Mouse (Mus musculus): ENCODE measurements around the gene Hist1h2bk.

Gene Hist1h2bk

DNA sequence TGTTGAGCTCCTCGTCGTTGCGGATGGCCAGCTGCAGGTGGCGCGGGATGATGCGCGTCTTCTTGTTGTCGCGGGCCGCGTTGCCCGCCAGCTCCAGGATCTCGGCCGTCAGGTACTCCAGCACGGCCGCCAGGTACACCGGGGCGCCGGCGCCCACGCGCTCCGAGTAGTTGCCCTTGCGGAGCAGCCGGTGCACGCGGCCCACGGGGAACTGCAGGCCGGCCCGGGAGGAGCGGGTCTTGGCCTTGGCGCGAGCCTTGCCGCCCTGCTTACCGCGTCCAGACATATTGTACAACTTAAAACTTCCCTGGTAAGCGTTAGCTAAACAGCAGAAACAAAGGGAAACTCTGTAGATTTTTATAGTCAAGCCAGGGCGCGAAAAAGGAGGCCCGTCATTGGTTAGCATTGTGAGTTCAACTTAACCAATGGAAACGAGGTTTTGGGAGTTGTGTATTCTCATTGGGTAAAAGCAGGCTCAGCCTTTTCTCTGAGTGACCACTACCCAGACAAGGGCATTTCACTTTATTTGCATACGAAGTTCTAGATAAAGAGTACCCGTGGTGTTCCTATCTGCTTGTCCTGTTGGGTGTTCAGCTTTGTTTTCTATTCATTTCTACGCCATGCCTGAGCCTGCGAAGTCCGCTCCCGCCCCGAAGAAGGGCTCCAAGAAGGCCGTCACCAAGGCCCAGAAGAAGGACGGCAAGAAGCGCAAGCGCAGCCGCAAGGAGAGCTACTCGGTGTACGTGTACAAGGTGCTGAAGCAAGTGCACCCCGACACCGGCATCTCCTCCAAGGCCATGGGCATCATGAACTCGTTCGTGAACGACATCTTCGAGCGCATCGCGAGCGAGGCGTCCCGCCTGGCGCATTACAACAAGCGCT lies at the start of gene Hist1h2bk, which contains the start of gene Hist1h2ah:
Gene Hist1h2bk, plus strand, starts transcription at position 604 of the 882 bp plus-strand sequence.
Gene Hist1h2ah, minus strand, starts transcription at position 302 of the 882 bp plus-strand sequence.
- DNase-seq (ENCODE audit: low spot score) = peak; percentile 94

DNA sequence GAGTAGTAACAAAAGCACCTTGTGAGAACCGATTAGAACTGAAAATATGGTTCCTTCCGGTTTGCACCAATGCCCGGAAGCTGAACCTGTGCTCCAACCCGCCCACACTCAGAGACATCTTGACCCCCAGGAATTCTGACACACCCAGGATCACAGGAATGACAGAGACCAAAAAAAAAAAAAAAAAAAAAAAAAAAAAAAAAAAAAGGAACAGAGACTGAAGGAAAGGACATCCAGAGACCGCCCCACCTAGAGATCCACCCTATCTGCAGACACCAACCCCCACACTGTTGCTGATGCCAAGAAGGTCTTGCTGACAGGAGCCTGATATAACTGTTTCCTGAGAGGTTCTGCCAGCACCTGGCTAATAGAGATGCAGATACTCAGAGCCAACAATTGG lies 43.1 kb upstream of the Hist1h2bk start:
- DNase-seq (ENCODE audit: low spot score) = no peak

DNA sequence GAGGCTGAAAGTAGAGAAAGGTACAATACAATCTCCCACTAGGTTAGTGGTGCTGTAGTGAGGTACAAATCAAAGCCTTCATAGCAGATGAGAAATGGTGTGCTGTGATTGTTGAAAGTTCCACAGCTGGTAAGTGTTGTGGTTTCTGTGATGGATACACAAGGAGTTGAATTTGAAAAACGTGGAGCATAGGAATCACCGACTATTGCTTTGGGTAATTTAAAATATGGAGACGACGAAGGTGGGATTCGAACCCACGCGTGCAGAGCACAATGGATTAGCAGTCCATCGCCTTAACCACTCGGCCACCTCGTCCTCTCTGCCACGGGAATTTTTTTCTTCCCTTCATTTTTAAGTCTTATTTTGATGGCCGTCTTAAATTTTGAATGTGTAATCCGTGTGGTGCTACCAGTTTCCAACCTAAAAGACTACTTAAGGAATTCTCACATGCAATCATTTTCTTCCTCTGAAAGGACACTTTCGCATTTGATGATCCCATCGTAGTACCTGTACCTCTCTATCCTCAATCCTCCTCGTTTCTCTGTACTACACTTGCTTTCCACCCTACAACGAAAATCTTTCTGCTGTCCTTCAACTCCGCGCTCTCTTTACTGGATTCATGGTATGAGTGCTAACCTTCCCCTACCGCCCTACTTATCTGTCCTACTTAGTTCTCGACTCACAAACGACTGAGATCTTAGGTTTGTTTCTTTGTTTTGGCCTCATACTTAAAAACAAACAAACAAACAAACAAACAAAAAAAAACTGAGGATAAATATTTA lies 41.5 kb upstream of the Hist1h2bk start:
- DNase-seq (ENCODE audit: low spot score) = peak; percentile 76

DNA sequence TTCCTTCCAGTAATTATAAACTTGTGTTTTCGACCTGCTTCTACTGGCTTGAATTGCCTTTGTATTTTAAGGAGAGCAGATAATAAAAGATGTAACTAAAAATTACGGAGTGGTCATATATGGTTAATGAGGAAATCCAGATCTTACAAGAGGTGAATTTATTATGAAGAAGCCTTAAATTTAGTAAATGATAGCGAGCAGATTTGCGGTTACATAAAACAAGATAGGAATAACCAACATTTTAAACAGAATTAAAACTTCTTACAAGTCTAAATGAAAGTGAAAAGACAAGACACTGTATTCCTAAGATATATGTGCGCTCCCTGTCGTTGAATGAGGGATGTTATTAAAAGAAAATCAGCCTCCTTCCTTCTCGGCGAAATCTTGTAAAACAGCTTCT lies 40.8 kb upstream of the Hist1h2bk start:
- no peak for DNase-seq (ENCODE audit: low spot score)

DNA sequence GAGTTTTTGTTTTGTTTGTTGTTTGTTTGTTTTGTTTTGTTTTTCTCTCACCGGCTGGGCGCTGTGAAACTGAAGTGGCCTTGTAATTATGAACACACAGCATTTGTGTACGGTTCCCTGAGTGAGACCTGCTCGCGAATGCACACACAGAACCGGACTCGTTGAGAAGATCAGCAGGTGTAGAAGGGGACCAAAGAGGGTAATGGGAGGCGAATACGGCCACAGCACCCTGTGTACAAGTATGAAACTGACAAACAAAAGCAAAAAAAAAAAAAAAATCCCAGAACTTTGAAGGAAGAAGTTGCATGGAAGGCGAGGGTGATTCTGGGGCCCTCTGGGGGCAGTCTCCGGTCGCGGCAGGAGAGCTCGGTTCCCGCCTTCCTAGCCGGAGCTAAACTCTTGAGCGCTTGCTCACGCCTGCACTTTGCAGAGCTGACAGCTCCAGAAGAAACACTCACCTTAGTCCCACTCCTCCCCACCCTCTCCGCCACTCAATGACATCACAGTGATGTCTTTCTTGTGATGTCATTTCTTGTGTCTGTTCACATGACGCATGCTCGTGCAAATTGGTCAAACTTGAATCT lies 40.2 kb upstream of the Hist1h2bk start:
- peak; percentile 70 for DNase-seq (ENCODE audit: low spot score)

DNA sequence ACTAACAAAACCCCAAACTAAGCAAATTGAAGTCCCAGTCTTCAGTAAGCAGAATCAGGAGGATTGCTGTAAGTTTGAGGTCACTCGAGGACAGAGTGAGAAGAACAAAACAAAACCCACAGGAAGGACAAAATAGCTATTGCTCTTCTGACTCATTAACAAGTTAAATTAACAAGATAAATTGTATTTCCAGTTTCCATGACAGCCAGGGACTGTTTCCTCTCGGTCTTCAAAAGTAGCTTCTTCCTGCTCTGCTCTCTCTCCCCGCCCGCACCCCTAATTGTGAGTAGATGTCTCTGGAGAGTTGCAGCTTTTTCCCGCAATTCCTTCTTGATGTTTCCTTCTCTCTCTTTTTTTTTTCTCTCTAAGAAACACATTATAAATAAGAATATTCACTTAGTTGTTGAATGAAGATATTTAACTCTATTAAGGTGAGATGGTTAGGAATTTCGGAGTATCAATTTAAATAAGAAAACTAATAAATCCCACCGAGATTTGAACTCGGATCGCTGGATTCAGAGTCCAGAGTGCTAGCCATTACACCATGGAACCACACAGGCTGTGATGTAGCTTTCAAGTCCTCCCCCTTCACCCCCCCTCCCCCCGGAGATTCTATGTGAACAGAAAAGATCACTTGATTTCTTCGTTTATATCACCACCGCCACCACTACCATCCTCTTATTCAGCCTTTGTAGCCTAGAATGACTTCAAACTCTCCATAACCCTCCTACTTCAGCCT lies 39.4 kb upstream of the Hist1h2bk start:
- DNase-seq (ENCODE audit: low spot score) = peak; percentile 65

DNA sequence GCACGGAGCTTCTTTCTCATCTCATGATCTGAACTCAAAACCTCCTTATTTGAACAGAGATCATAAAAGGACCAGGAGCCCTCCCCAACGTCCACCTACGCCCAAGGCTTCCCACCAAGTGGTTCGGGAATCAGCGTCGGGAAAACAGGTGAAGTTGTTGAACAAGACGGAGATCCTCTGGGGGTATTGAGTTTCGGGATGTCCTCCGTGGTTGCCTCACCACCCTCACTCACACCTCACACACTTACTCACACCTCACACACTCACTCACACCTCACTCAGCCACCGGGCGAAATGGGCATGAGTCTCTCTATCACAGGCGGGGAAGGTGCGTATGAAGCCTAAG lies 38.9 kb upstream of the Hist1h2bk start:
- DNase-seq (ENCODE audit: low spot score) = no peak

DNA sequence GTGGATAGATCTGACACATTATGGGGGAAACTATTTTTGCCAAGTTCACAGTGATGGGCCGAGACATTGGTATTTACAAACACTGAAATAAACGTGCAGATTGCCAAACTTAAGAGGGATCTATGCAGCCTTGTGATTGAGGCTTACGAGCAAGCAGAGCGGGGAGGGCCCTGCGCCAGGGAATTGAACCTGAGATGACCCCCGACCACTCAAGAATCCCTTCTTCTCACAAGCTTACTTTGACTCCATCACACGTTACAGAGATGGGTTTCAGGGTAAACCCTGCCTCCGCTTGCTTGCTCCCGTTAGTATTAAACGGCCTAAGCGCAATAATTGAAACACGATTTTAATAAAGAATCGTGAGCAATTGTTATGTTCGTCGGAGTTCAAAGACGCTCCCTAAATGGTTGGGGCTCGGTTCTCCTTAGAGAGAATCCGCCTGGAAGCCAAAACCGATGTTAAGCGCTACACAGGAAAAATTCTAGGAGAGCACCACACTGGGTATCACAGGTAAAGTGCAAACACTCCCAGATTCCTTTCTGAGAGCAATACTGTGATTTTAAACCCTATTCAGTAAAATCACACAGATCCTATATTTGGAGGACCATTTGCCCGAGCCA lies 38.4 kb upstream of the Hist1h2bk start:
- DNase-seq (ENCODE audit: low spot score) = no peak

DNA sequence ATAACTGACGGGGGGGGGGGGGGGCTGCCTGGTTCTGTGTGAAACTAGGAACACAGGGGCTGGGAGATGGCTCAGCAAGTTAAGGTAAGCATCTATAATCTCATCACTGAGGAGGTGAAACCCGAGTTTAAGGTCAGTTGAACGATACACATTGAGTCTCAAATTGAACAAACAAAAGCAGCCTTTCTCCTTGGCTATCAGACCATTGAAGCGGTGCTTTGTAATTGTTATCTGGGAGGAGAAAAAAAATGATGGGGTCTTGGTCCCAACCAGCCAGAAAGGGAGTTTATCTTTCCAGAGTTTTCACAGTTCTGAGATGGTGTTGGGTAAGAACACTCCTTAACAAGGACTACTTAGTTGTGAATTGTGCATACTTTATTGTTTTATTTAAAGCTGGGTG lies 37.8 kb upstream of the Hist1h2bk start:
- DNase-seq (ENCODE audit: low spot score) = no peak

DNA sequence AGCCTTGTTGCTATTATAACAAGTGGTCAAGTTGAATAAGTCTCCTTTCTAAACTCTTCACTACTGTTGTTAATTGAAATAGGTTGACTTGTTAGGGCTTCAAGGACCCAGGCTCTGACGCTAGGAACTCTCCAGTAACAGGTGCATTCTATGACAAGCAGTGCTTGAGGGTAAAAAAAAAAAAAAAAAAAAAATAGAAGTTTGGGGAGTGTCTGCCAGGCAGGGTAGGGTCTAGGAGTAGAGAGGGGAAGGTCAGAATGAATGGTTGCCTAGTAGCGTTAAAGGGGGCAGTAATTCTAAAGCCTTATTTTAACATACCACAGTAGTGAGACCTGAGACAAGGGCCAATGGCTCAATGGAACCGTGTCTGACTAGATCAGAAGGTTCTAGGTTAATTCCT lies 37.3 kb upstream of the Hist1h2bk start:
- no peak for DNase-seq (ENCODE audit: low spot score)

DNA sequence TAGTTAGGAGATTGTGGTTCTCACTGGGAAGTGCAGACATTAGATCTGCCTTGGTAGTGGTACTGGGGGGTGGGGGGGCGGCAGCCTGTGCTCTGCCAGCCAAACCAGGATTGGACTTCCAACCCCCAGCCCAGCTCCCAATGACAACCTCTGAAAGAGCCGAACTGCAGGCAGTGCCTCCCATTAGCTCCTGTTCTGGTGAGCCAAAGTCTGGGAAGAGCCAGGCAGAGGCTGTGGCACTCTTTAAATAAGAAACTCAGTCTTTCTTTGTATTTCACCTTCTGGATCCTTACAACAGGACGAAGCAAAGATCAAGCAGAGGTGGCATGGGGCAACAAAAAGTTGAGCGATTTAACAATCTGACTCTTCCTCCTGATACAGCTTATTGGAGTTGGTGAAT lies 36.5 kb upstream of the Hist1h2bk start:
- DNase-seq (ENCODE audit: low spot score) = no peak

DNA sequence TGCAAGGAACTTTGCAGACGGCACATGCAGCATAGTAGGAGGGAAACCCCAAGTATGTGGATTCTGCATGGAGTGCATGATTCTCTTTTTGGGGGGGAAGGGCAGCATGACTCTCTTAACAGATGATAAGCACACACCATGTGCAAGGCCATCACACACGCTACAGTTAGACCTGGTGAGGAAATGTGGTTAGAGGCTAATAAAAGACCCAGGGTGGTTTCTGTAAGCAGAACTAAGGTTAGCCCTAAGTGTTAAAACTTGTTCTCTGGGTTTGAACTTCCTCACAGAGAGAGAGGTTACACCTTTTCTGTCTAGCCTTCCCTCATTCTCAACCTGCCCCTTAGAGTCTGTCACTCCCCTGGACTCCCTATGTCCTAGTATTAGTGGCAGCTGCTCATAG lies 34.3 kb upstream of the Hist1h2bk start:
- no peak for DNase-seq (ENCODE audit: low spot score)

DNA sequence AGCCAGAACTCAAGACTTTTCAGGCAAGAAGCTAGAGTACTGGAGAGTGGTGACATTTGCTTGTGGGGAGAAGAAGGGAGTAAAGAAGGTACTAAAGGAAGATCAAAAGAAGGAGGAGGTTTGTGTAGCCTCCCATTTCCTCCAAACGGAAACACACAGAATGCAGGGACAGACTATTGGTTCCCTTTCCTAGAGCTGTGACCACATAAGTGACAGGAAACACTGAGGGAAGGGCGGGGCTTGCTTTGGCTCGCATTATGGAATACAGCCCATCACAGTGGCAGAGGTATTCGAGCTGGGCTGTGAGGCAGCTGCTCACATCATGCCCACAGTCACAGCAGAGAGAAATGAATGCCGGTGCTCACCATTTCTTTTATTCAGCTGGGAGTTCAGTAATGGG lies 33.8 kb upstream of the Hist1h2bk start:
- no peak for DNase-seq (ENCODE audit: low spot score)

DNA sequence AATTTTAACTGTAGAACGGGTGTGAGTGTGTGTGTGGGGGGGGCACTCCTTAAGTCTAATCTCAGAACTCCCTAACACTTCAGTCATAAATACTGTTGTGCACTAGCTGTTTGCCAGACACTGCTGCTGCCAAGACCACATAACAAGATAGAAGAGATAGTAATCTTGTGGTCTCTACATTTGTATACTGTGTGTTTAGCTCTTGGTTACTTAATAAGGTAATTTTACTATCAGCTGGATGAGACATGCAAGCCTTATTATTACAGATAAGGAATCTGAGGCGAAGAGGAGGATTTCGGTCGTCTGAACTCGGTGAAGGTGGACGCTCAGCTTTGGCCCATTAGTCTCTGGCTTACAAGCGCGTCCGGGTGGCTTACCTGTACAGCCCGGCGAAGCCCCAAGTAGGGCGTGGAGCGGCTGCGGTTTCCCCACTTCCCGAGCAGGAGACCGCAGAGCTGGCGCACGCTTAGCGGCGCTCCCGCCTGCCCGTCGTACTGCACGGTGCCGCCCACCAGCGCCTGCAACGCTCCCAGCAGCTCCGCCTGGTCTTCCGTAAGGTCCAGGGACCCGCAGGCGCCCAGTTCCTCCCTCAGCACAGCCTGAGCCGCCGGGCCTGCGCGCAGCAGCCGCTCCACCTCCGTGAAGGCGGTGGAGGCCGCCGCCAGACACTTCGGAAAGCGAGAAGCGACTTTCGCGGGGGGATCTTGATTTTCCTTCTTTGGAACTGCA lies 29.9 kb upstream of the Hist1h2bk start:
- peak; percentile 67 for DNase-seq (ENCODE audit: low spot score)

DNA sequence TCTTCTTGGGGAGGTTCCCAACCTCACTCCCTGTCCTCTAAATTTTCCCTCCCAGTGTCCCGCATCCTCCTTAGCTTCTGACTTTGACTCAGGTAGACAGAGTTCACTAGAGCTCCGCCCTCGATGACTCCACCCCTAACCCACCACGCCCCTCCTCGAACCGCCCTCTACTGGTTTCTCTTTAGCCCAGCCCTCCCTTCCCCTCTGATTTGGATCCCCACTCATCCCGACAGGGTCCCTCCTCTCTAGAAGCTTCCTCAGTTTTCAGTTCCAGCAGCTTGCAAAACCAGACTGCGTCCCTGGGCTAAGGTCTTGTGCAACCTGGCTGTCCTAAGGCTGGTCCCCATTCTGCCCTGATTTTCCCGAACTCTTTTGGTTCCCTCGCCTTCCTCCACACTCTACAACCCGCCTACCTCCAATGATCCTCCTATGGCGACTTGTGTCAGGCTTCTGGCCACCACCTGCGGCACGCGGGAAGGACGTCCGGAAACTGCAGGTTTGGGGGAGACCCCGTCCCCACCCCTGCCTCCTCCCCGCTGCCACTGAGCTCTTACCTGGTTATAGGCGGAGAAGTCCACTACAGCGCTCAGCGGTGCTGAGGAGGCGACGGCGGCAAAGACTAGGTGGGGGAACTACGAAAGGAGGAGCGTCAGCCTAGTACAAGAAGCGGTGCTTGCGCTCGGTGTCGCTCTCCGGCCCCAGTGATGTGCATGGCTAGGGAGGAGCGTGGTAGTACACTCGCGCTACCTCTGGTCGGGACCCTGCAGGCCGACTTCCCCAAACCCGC lies 29.1 kb upstream of the Hist1h2bk start:
- DNase-seq (ENCODE audit: low spot score) = peak; percentile 70

DNA sequence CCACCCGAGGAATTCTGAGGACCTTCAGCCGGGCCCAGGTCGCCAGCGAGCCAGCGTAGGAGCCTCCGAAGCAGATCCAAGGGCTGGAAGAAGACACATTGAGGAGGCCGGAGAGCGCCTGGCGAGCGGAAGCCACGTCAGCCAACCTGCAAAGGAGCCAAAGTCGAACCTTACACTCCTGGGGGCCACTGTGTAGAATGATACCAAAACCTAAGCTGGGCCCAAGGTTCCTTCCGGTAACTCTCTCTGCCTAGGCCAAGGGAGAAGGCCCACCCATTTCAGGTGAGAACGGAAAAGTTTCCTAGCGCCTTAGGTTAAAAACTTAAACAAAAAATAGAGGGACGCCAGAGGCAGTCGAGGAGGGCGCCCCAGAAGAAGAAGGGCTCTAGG lies 28.6 kb upstream of the Hist1h2bk start:
- DNase-seq (ENCODE audit: low spot score) = no peak

DNA sequence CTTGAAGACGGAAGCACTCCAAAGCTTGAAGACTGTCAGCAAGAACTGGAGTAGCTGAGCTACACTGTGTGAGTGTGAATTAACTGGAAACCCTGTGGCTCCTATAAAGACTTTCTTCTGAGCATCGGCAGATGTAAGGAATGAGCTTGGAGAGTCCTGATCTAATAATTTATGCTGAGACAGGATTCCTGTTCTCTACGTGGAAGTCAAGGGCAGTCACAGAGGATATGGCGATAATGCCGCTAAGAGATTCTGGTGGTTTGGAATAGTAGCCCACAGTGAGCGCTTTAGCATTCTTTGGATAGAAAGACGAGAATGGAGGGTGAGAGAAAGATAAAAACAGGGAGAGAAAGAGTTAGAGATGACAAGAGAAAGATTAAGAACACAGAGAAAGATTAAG lies 27.8 kb upstream of the Hist1h2bk start:
- no peak for DNase-seq (ENCODE audit: low spot score)

DNA sequence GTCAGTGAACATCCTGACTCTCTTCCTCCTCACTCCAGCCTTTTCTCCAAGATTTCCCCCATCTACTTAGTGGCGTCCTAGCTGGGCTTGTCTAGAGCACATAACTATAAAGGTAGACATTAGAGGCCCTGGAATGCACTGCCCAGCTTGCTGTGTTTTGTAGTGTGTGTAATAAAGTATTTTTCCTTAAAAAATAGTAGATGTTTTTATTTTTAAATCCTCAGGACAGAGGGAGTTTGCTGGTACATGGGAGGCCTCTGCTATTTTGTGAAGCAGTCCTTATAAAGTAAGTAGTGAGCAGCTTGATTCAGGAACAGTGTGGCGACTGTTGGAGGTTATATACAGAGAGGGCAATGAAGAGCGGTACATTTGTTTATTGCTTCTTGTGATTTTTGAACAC lies 27.0 kb upstream of the Hist1h2bk start:
- DNase-seq (ENCODE audit: low spot score) = no peak

DNA sequence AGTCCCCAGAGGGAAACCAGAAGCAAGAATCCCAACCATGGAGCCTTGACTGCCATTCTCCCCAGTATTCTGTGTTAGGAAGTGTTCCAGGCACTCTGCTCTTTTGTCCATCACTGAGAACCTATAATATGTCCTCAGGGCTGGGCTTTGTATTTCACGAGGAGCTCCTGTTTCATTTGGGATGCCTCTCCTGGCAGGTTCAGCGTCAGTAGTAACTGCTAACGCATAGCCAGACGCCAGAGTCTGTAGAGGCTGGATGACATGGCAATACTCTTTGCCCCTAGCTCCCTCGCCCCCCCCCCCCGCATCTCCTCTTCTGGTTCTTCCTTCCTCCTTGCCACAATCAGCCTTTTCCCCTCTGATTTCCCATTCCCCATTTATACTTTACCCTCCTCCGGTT lies 26.0 kb upstream of the Hist1h2bk start, which contains the start of gene Prss16:
Gene Prss16, minus strand, starts transcription at position 101 of the 400 bp plus-strand sequence.
- no peak for DNase-seq (ENCODE audit: low spot score)

DNA sequence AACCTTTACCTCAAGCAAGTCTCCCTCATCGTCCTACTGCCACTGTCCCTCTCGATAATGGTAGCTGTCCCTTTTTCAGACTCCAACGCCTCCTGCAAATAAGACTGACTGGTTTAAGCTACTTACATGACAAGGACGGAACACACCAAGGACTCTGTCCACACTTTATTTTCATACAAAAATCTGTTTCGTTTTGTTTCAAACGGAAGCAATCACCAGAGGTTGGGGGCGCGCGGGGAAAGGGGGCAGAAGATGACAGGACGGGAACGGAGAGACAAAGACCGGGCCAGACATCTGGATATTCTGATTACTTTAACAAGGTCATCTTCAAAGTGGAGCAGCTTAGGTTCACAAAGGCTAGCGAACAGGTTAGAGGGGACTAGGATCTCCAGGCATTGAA lies 22.0 kb upstream of the Hist1h2bk start:
- no peak for DNase-seq (ENCODE audit: low spot score)

Data from MN1 (cell line).